Mouse (Mus musculus) CH12.LX (cell line): Measurements from ENCODE around the gene Ezr. TPM values are rescaled to one million over a fixed set of nuclear protein-coding genes. Genes with fewer than 3 reads are reported as not detected.

Experiments
- DNase-seq: peaks from one replicate; pipeline ENCODE4 v3.0.0-alpha.2; 2013; ENCODE audit errors: extremely low read depth
- H3K27ac ChIP-seq: 2 replicates; pipeline ENCODE4 v1.5.1; 2012; ENCODE audit warnings: low read depth, mild to moderate bottlenecking, control low read depth, moderate library complexity; ENCODE audit not compliant: insufficient read depth
- H3K27me3 ChIP-seq: replicated peaks from 2 replicates; pipeline ENCODE3; 2012; ENCODE audit warnings: inconsistent platforms
- H3K36me3 ChIP-seq, 2 experiments: replicated peaks in 1 of 2; 2 replicates each; pipeline versions ENCODE3 to v1.6.1; 2012; ENCODE audit warnings: inconsistent platforms in 1 of 2, low read length in 1 of 2, mild to moderate bottlenecking in 1 of 2, mixed read lengths in 1 of 2, moderate library complexity in 1 of 2; ENCODE audit not compliant: control insufficient read depth in 1 of 2, insufficient read depth in 1 of 2
- H3K4me1 ChIP-seq, 2 experiments: 2 replicates each; pipeline ENCODE4 v1.6.1; 2012; ENCODE audit warnings: inconsistent platforms in 1 of 2, moderate library complexity in 1 of 2; ENCODE audit not compliant: insufficient read depth in 2 of 2, control insufficient read depth in 1 of 2
- H3K4me2 ChIP-seq: 2 replicates; pipeline ENCODE4 v1.6.1; 2012; ENCODE audit warnings: low read depth, mild to moderate bottlenecking, control low read depth; ENCODE audit not compliant: poor library complexity, insufficient read depth, severe bottlenecking
- H3K4me3 ChIP-seq, 3 experiments: fragments of 150-350 bp in 1 of 3; sonication (generic) in 1 of 3; replicated peaks in 1 of 3; 2 replicates each; pipeline versions ENCODE3 to v1.5.1; 2011 to 2012; ENCODE audit warnings: low read depth in 2 of 3, low read length in 2 of 3, mild to moderate bottlenecking in 2 of 3, moderate library complexity in 2 of 3, control low read depth in 1 of 3, improper control_type of control experiment in 1 of 3, inconsistent platforms in 1 of 3, mixed read lengths in 1 of 3; ENCODE audit not compliant: poor library complexity in 1 of 3
- H3K79me2 ChIP-seq: replicated peaks from 2 replicates; pipeline ENCODE4 v1.6.1; 2012; ENCODE audit warnings: mild to moderate bottlenecking, moderate library complexity; ENCODE audit not compliant: control insufficient read depth, poor library complexity, insufficient read depth, severe bottlenecking; ENCODE audit errors: extremely low read depth
- H3K9ac ChIP-seq: 2 replicates; pipeline ENCODE4 v1.6.1; 2012; ENCODE audit warnings: low read depth, mild to moderate bottlenecking, control low read depth, moderate library complexity; ENCODE audit not compliant: insufficient read depth
- H3K9me3 ChIP-seq: replicated peaks from 2 replicates; pipeline ENCODE3; 2012; ENCODE audit warnings: low read length, inconsistent platforms, mixed read lengths
- CHD2 ChIP-seq: IDR thresholded peaks from 2 replicates; pipeline ENCODE4 v1.6.1; 2011; ENCODE audit warnings: low read length, improper control_type of control experiment
- ETS1 ChIP-seq: conservative IDR thresholded peaks from 2 replicates; pipeline ENCODE4 v1.6.1; 2012; ENCODE audit warnings: low read depth, mild to moderate bottlenecking, inconsistent platforms, low read length, improper control_type of control experiment, moderate library complexity
- KAT2A ChIP-seq: IDR thresholded peaks from 2 replicates; pipeline ENCODE4 v1.6.1; 2012; ENCODE audit warnings: low read length, improper control_type of control experiment, inconsistent platforms; ENCODE audit not compliant: insufficient replicate concordance
- MAZ ChIP-seq: IDR thresholded peaks from 2 replicates; pipeline ENCODE4 v1.6.1; 2012; ENCODE audit warnings: low read depth, mild to moderate bottlenecking, inconsistent platforms, low read length, improper control_type of control experiment, moderate library complexity
- MXI1 ChIP-seq: IDR thresholded peaks from 2 replicates; pipeline ENCODE4 v1.6.1; 2011; ENCODE audit warnings: mild to moderate bottlenecking, low read depth, low read length, improper control_type of control experiment
- MYC ChIP-seq: IDR thresholded peaks from 2 replicates; pipeline ENCODE4 v1.6.1; 2011; ENCODE audit warnings: low read depth, mild to moderate bottlenecking, improper control_type of control experiment, low read length
- NRF1 ChIP-seq: IDR thresholded peaks from 2 replicates; pipeline ENCODE4 v1.6.1; 2014; ENCODE audit warnings: low read depth, mild to moderate bottlenecking, inconsistent platforms, low read length, improper control_type of control experiment, moderate library complexity
- PAX5 ChIP-seq: IDR thresholded peaks from 2 replicates; pipeline ENCODE4 v1.6.1; 2012; ENCODE audit warnings: low read length, inconsistent platforms, mixed read lengths
- POLR2AphosphoS2 ChIP-seq: IDR thresholded peaks from 2 replicates; pipeline ENCODE4 v1.6.1; 2011; ENCODE audit warnings: low read depth, low read length, improper control_type of control experiment
- RAD21 ChIP-seq: IDR thresholded peaks from 2 replicates; pipeline ENCODE4 v1.6.1; 2011; ENCODE audit warnings: low read depth, mild to moderate bottlenecking, low read length, improper control_type of control experiment, moderate library complexity
- RCOR1 ChIP-seq: conservative IDR thresholded peaks from 2 replicates; pipeline ENCODE4 v1.6.1; 2012; ENCODE audit warnings: low read depth, mild to moderate bottlenecking, inconsistent platforms, low read length, improper control_type of control experiment
- SMC3 ChIP-seq: IDR thresholded peaks from 2 replicates; pipeline ENCODE4 v1.6.1; 2011; ENCODE audit warnings: low read depth, low read length, improper control_type of control experiment
- TBP ChIP-seq: conservative IDR thresholded peaks from 2 replicates; pipeline ENCODE4 v1.6.1; 2011; ENCODE audit warnings: low read depth, low read length, improper control_type of control experiment
- USF1 ChIP-seq: IDR thresholded peaks from 2 replicates; pipeline ENCODE4 v1.6.1; 2014; ENCODE audit warnings: low read depth, mild to moderate bottlenecking, inconsistent platforms, low read length, improper control_type of control experiment
- ZC3H11A ChIP-seq: IDR thresholded peaks from 2 replicates; pipeline ENCODE4 v1.6.1; 2012; ENCODE audit warnings: low read depth, mild to moderate bottlenecking, inconsistent platforms, low read length, improper control_type of control experiment
- dilution Hi-C: fragments of 300-500 bp; cut with MboI; formaldehyde crosslinking; loops from 2 replicates; pipeline ENCODE4 v1.14.3; 2020; ENCODE audit warnings: low sequenced_read_pairs; ENCODE audit not compliant: extremely low pct_unique_long_range_greater_than_20kb, extremely low pct_ligation_motif_present
- in situ Hi-C: fragments of 300-500 bp; cut with MboI; formaldehyde crosslinking; loops from 3 replicates; pipeline ENCODE4 v1.14.3; 2019; ENCODE audit warnings: low sequenced_read_pairs, low pct_ligation_motif_present, low pct_unique_long_range_greater_than_20kb, mixed read lengths
- polyA plus RNA-seq: library from polyadenylated mRNA; unstranded; fragments of >175 nt; gene quantifications from 2 replicates; pipeline ENCODE4 v1.2.1, GENCODE M21; 2012; ENCODE audit warnings: low read depth; ENCODE audit not compliant: insufficient read length
- total RNA-seq, 2 experiments: library from RNA; depleted of rRNA; stranded (reverse); fragments of 300-350 nt in 1 of 2; fragments of >200 nt in 1 of 2; gene quantifications; 2 replicates each; pipeline ENCODE4 v1.2.3; 2012 to 2014

Gene Ezr
- total and polyA plus RNA-seq, 3 experiments, result 107 to 207 (median 123) TPM

DNA sequence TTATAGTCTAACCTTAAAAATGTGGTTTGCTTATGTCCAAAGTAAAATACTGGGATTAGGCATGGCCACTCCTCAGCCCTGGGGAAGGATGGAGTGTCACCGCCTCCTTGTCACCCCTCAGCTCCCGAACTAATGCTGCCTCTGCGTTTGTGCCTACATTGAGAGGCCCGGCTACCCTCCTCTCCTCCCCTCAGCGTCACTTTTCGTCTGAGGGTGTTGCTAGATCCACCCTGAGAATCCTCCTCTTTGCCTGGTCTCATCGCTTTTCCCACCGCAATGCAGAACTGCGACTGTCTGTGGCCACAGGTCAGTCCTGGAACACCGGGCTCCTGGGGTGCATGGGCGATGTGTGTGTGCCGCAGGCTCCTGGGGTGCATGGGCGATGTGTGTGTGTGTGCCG is 37.7 kb downstream of the Ezr start:
- dilution Hi-C loops, result no loop called here
- H3K9ac ChIP-seq, result no peak overlapping the region
- no peaks in the 10 kb centered on the region for H3K27me3 ChIP-seq
- peaks cover 85 to 98% of the 10 kb centered on the region in 2 experiments for H3K36me3 ChIP-seq
- in situ Hi-C loops, result no loop called here
- H3K9me3 ChIP-seq, result no peaks in the 10 kb centered on the region
- H3K4me2 ChIP-seq, result no peak overlapping the region
- H3K4me1 ChIP-seq, result peaks cover 0 to 20% of the 10 kb centered on the region in 2 experiments; a peak in 3 of 4 replicates
- H3K27ac ChIP-seq, result no peak overlapping the region
- DNase-seq, result no peak
- no peaks in the 10 kb centered on the region for H3K79me2 ChIP-seq
- no peak for TF ChIP-seq KAT2A
- TF ChIP-seq POLR2AphosphoS2, result no peak
- no peak for TF ChIP-seq RAD21
- no peak for TF ChIP-seq SMC3
- no peak for TF ChIP-seq USF1
- no peak for TF ChIP-seq PAX5
- no peak overlapping the region for H3K4me3 ChIP-seq

DNA sequence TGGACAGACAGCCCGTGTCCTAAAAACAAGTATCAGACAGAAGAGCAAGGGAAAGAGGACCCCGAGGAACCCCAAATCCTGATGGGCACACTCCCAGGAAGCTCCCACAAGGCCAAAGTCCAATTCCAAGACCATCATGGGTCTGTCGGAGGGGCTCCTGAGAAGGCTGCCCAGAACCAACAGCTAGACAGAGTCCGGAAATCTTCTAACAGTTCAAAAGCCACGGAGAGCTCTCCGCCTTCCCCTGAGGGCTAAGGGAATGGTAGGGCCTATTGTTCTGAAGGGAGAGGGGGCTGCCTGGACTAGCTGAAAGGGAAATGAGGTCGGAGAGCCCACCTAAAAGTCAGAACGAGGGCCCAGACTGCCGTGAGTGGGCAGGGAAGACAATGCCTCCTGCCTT is 38.2 kb downstream of the Ezr start:
- in situ Hi-C loops (no loop called here), dilution Hi-C loops (no loop called here)
- H3K4me3 ChIP-seq, result no peak overlapping the region
- H3K4me2 ChIP-seq, result no peak overlapping the region
- H3K27ac ChIP-seq, result no peak overlapping the region
- no peak overlapping the region for H3K9ac ChIP-seq
- H3K9me3 ChIP-seq, result no peaks in the 10 kb centered on the region
- peaks cover 87 to 100% of the 10 kb centered on the region in 2 experiments for H3K36me3 ChIP-seq
- DNase-seq, result no peak
- H3K4me1 ChIP-seq, result peaks cover 0 to 20% of the 10 kb centered on the region in 2 experiments; a peak in 3 of 4 replicates
- no peak for TF ChIP-seq TBP
- no peak for TF ChIP-seq PAX5
- TF ChIP-seq RCOR1, result no peak
- no peak for TF ChIP-seq POLR2AphosphoS2
- no peak for TF ChIP-seq RAD21
- TF ChIP-seq MYC, result no peak
- no peak for TF ChIP-seq USF1
- no peak for TF ChIP-seq MXI1
- TF ChIP-seq MAZ, result no peak
- no peak for TF ChIP-seq ZC3H11A
- no peak for TF ChIP-seq CHD2
- no peak for TF ChIP-seq ETS1
- TF ChIP-seq NRF1, result no peak
- no peaks in the 10 kb centered on the region for H3K27me3 ChIP-seq
- no peaks in the 10 kb centered on the region for H3K79me2 ChIP-seq
